Mouse (Mus musculus): ENCODE results near the gene Baiap2l1.
"Not testable (repeated sequence)": the region's sequence is repeated elsewhere in the genome, so short reads cannot be mapped to it uniquely, and the experiment has no call there.

Gene Baiap2l1

DNA sequence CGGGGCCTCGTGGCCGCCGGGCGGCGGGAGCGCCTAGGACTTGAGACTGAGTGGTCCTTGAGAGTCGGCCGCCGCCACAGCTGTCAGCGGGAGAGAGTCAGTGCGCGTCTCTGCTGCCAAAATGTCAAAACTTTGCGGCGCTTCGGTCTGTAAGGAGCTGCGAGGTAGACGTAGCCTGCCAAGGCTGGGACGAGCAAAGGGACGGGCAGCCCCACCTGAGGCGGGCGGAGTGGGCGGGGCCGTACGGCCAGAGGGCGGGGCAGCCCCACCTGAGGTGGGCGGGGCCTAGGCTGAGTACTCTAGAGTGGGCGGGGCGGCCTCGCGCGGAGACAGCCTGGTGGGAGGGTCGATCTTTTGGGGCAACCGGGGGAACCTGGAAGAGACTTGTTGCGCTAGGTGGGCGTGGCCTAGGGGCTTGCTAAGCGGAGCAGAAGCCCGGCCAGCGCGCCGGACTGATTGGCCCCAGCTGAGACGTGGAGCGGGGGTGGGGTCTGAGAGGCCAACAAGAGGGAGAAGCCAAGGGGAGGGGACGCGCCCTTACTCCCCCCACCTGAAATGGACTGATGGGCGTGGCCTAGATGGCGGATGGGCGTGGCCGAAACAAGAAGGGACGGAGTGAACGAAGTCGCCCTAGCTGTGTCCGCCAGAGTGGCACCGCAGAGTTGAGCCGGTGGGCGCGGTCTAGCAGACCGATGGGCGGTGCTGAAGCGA lies at the start of gene Baiap2l1:
TSS of gene Baiap2l1 (minus strand) at position 232 of the 711 bp plus-strand sequence.
- DNase-seq (ENCODE audit: low spot score), result peak; percentile 91

DNA sequence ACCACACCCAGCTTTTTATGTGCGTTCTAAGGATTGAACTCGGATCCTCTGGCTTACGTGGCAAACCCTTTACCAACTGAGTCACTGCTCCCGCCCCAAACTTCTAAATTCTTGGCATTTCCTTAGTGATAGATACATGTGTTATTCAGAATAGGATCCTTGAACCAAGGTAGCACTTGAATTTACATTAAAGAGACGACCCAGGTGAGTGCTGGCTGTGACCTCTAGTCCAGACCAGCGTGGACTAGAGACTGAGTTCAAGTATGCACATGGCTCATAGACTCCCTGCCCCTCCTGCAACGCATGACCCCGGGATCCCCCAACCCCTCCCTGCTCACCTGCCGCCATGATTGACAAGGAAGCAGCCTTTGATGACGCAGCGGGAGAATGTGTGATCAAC lies 48.3 kb upstream of the Baiap2l1 start:
- DNase-seq (ENCODE audit: low spot score), result no peak

DNA sequence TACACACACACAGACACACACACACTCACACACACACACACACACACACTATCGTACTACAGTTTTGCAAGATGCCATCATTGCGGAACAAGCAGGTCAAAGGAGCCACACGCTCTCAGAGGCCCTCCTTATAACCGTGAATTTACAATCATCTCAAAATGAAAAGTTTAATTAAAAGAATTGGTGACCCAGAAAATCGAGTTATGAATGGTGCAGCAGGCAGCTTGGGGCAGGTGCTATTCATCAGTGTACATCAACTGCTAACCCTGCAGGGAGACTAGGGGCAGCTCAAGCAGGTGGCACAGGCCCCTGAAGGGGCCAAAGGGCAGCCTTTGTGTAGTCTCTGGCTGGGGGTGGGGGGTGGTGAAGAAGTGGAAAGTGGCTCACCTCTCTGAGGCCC lies 42.9 kb upstream of the Baiap2l1 start:
- peak; percentile 70 for DNase-seq (ENCODE audit: low spot score)

DNA sequence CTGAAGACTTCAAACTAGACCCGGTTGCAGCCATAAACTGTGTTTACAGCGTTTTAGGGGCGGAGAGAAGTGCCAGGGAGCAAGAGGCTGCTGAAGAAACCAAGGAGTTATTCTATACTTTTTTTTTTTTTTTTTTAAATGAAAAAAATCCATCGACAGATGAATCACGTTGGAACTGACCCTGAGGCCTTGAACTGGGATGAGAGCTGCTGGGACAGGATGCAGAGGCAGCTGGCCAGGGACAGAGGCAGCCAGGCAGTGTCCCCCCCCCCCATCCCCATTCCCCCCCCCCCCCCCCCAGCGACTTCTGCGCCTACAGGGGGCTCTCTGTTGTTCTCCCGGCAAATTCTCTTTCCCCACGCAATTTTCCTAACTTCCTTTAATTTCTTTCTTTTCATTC lies 39.7 kb upstream of the Baiap2l1 start:
- no peak for DNase-seq (ENCODE audit: low spot score)

DNA sequence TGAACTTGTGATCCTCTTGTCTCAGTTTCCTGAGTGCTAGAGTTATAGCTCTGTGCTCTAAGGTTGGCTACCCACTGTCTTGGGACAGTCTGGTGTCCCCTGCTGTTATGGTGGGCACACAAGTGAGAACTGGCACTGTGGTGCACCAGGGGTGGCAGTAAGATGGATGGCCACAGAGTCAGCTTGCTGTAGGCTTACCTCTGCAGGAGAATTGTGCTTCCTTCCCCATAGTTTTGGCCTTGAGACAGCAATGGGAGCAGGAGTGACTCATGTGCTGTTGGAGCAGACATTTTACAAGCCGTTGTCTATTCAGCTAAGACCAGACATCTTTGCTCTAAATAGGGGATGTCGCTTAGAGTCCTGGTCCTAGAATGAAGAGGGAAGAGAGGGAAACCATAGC lies 36.2 kb upstream of the Baiap2l1 start:
- no peak for DNase-seq (ENCODE audit: low spot score)

DNA sequence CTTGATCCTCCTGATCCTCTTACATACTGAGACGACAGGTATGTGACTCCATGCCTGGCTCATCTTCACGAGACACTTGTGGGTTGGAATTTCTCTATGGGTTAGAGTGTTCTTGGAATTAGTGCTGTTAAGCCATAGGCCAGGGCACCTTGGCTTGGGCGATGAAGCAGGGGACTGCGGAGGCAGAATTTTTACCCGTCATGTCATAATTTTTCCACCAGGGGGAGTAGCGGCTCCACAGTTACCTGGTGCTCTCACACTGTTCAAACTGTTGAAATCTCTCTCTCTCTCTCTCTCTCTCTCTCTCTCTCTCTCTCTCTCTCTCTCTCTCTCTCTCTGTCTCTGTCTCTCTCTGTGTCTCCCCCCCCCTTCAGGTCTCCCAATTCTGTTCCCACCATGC lies 29.9 kb upstream of the Baiap2l1 start:
- peak; percentile 92 for DNase-seq (ENCODE audit: low spot score)

DNA sequence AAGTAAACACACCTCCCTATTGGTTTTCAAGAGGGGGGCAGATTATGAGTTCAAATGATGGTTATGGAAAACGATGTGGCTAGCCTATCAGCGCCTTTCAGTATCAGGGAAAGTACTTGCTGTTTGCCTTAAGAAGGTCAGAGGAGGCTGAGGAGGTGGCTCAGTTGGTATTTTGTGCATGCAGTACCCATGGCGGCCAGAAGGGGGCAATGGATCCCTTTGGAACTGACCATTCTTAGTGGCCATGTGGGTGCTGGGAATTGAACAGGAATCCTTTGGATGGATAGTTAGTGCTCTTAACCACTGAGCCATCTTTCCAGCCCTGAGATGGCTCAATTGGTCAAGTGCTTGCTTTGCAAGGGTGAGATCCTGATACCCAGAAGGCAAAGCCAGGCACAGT lies 26.0 kb upstream of the Baiap2l1 start:
- DNase-seq (ENCODE audit: low spot score), result no peak

DNA sequence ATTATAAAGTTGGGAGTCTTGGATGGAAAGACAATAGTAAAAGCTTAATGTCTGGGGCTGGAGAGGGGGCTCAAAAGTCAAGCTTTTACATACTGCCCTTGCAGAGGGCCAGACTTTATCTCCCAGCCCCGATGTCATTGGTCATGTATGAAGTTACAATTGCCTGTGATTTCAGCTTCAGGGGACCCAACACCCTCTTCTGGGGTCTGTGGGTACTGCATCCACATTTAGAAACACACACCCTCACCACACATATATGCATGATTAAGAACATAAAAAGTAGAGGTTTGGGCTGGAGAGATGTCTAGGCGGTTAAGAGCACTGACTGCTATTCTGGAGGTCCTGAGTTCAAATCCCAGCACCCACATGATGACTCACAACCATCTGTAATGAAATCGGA lies 23.9 kb upstream of the Baiap2l1 start:
- peak; percentile 21 for DNase-seq (ENCODE audit: low spot score)

DNA sequence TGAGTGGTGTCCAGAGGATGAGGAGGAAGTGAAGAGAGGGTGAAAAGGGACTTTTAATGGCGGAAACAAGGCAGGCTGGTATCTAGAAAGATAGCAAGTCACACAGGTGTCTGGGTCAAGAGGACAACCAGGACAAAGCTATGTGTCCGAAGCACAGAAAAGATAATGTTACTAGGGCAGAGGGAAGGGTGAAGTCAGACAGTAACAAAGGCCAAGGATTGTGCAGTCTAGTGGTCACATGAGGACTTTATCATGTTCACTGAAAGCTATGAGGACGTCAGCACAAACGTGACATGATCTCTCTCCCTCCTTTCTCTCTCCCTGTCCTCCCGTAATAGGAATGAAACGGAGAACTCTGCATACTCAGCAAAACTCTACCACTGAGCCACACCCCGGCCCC lies 22.8 kb upstream of the Baiap2l1 start:
- DNase-seq (ENCODE audit: low spot score), result no peak

DNA sequence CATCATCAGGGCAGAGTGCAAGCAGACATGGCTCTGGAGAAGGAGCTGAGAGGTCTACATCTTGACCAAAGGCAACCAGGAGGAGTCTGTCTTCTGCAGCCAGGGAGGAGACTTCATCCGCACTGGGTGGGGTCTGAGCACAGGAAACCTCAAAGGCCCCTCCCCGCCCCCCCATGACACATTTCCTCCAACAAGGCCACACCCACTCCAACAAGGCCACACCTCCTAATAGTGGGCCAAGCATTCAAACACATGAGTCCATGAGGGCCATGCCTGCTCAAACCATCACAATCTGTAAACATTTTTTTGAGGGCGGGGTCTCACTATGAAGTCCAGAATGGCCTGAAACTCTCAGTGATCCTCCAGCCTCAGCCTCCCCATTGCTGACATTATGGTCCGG lies 21.5 kb upstream of the Baiap2l1 start:
- DNase-seq (ENCODE audit: low spot score), result no peak

DNA sequence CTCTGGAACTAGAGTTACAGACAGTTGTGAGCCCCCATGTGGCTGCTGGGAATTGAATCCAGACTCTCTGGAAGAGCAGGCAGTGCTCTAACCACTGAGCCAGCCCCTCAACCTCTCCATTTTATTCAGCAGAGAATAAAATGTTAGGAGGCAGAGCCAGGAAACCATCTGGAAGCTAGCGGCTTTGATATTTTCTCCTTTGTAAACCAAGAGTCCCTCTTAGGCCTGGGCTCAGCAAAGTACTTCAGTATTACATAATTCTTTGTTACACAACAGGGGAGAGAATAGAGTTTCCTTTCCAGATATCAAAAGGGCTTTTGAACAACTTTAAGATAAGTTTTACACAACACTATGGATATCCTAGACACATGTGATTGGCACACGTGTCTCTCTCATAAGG lies 15.0 kb upstream of the Baiap2l1 start:
- DNase-seq (ENCODE audit: low spot score), result no peak

DNA sequence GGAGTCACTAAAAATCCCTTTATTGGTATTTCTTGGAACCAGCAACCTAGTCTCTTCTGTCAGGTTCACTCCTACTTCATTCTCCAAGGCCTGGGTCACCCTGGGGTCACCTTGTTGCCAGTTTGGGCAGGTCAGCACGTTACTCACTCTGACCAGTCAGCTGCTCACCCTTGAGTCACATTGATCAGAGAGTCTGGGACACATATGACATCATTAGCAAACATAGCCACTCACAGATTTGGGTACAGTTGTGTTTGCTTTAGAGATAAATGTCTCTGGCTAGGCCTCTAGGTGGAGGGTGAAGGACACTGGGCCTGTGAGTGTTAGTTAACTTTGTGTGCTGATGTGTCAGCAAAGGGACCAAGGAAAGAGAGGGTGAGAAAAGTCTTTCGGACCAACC lies 14.3 kb upstream of the Baiap2l1 start:
- DNase-seq (ENCODE audit: low spot score), result no peak

DNA sequence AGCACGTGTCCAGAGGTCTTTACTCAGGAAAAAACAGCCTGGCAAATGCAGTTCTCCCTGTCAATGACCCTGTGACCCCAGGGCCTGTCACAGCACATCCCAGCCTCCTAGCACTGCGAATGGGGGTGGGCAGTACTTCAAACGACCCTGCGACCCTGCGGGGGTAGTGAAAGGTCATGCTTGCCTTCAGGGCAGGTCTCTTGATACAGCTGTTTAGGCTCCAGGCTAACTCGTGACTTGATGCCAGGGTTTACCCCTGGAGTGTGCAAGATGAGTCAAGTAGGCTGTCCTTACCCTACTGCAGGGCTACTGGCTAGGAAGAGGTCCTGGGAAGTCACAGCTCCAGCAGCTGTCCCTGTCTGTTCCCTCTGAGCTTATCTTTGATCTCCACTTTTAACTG lies 13.1 kb upstream of the Baiap2l1 start:
- DNase-seq (ENCODE audit: low spot score), result no peak

DNA sequence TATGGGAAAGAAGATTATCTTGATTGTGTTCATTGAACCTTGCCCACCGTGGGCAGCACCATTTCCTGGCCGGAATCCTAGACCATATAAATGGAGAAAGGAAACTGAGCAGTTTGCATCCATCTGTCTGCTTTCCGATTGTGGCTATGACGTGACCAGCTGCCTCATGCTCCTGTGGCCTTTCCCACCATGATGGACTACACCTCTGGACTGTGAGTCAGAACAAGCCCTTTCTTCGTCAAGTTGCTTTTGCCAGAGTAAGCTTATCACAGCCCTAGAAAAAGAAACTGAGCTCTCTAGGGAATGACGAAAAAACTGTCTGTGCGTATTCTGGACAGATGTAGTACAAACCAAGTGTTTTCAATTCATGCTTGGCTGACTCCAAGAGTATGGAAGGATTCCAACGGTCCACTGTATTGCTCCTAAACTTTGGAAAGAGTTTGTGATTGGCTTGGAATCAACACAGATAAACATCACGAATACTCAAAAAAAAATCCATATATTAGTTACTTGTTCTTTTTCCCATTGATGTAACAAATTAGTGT lies 10.8 kb upstream of the Baiap2l1 start:
- DNase-seq (ENCODE audit: low spot score), result no peak

DNA sequence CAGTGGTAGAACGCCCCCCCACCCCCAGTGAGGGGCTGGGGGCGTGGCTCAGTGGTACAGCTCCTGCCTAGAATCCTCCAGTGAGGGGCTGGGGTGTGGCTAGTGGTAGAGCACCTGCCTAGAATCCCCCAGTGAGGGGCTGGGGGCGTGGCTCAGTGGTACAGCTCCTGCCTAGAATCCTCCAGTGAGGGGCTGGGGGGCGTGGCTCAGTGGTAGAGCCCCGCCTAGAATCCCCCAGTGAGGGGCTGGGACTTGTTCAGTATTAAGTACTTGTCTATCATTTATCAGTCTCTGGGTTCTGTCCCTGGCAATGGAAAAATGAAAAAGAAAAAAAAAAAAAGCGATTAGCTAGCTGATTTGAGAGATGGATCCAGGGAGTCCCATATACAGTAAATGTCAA lies 8.6 kb upstream of the Baiap2l1 start:
- not testable (repeated sequence) for DNase-seq (ENCODE audit: low spot score)

DNA sequence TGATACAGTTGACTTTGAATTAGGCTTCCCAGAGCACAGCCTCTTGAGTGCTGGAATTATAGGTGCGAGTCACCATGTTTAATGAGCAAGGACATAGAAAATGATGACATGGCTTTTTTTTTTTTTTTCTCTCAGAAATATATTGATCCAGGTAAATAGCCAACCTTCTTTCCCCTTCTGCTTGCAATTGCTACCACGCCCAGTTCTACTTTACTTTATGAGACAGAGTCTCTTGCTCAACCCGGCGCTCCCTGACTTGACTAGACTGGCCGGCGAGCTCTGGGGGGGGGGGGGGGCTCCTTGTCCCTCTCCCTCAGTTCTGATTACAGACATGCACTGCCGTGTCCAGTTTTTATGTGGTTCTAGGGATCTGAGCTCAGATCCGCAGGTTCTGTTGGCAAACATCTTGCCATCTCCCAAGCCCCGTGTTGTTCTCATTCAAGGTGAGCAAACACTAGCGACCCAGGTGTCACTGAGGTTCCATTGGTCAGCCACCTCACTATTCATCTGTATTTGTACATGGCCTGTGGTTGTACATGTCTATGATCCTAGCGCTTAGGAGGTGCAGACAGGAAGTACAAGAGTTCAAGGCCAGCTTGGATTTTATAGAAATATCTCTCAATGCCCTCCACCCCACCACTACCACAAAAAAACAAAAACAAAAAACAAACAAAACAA lies 6.9 kb upstream of the Baiap2l1 start:
- DNase-seq (ENCODE audit: low spot score), result no peak

DNA sequence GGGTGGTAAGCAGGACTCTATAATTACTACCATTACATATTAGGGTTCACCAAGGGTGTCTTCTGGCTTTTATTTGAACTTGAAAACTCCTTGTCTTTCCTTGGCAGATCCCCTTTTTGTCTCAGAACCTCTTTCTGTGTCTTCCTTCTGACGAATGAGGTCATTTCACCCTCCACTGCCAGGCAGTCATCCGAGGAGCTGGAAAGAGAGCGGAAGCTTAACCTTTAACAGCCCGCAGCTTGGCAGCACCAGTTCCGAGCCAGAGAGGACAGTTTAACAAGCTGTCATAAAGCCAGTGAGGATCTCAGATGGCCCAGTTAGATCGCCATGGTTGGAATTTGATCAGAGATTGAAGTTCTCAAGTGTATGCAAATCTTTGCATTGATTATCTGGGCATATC lies 2.4 kb upstream of the Baiap2l1 start:
- DNase-seq (ENCODE audit: low spot score), result no peak

DNA sequence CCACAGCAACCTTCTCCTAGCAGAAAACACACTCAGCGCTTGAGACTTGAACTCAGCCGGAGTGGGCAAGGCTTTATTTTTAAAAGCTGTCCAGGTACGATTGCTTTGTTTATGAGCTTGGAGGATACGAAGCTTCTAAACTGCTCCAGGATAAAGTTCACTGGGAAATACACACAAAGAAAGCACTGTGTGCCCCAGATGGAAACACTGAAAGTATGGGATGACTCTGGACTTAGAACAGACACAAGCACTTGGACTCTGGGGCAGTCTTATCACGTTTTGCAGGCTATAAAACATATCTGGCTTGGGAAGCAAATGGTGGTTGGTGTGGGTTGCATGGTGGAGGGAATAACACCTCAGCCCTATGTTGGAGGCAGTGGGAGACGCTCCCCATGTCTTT lies 2.0 kb upstream of the Baiap2l1 start:
- no peak for DNase-seq (ENCODE audit: low spot score)

DNA sequence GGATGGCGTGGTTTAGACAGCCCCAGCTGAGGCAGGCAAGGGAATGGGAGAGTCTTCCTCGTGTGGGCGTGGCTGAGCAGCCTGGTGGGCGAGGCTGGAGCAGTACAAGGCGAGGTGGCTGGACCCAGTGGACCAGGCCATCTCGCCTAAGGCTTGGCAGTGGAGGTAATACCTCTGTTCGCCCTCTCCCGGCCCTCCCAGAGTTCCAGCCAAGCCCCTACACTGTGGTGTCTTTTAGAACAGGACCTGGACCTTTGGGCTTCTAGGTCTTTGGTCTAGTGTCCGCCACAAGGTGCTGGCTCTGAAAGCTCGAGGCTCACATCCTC lies 643 bp upstream of the Baiap2l1 start:
- no peak for DNase-seq (ENCODE audit: low spot score)

DNA sequence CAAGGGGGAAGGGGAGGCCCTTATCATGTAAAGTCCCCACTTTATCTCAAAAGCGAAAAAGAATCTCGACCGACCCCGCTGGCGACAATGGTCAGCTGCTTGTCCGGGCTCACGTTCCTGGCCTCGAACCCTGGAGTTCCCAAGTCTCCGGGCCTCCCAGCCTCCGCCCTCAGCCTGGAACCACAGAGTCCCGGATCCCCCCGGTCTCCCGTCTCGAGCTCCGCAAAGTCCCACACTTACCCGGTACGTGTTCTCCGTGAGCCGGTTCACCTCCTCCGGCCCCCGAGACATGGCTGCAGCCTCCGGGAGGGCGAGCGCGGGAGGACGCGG lies 396 bp downstream of the Baiap2l1 start:
- DNase-seq (ENCODE audit: low spot score), result no peak

DNA sequence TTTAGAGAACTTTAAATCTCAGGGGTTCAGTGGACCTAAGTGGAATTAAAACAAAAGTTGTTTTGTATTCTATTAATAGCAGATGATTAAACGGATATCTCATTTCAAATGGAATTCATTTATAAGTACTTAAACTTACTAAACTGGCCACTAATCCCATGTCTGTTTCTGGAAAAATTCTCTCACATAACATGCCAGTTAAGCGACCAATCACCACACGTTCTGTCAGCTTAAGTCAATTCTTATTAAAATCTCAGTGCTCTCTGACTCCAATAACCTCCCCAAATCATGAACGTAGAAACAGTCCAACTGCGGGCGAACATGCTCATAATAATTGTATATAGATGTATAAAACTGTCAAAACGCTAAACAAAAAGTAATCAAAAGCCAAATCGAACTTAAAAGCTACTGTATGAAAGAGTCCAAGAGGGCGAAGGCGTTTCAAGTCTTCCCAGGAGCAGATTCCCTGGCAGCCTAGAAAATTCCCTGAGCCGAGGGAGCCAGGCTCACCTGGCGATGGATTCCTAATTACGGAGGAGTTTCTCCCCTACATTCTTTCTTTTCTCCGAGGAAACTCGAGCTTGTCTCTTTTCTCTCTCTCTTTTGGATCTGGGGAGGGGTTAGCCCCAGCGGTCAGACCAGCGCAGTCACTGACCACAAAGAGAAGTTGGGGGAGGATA lies 996 bp downstream of the Baiap2l1 start:
- DNase-seq (ENCODE audit: low spot score), result peak; percentile 34

DNA sequence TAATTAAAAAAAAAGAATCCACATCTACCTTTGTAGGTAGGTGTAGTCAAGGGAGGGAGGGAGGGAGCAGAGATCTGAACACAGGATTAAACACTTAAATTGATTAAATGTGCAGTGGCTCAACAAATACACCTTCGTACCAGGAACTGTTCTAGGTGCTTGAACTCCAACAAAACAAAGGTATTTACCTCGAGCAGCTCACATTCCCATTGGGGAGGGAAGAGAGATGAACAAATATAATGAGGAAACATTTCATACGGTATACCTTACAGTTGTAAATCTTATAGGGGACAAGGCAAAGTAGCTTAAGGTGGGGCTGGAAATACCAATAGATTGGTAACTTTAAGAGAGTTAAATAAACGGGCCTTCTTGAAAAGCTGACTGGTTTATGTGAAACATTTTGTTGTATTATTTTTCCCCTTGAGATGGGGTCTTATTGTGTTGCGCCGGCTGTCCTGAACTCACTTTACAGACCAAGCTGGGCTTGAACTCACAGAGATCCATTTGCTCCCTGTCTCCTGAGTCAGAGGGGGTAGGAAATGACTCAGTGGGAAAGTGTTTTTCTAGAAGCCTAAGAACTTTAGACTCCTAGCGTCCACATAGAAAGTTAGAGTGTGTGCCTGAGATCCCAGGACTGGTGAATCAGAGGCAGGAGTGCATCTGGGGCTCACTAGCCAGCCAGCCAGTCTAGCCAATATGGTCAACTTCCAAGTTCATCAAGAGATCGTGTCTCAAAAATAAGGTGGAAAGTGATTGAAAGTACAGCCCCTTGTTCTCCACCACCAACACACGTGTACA lies 5.5 kb downstream of the Baiap2l1 start:
- DNase-seq (ENCODE audit: low spot score), result no peak

DNA sequence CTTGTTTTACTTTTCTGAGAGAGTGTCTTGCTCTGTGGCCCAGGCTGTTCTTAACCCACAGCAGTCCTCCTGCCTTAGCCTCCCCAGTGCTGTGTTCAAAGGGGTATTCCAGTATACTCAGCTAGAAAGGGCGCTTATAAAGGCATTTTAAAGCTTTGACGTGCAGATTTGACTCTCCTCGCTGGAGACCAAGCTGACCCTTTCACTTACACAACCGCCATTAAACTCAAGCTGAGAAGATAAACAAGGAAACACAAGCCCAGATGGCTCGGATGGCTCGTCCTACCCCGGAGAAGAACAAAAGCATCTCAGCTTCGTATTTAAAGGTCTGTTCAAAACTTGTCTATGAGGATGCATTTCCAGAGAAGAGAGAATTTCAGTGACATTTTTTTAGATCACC lies 6.7 kb downstream of the Baiap2l1 start:
- DNase-seq (ENCODE audit: low spot score), result no peak
